Comparison of ENCODE assay signal across 22 mouse cellular contexts in the genomic region with DNA sequence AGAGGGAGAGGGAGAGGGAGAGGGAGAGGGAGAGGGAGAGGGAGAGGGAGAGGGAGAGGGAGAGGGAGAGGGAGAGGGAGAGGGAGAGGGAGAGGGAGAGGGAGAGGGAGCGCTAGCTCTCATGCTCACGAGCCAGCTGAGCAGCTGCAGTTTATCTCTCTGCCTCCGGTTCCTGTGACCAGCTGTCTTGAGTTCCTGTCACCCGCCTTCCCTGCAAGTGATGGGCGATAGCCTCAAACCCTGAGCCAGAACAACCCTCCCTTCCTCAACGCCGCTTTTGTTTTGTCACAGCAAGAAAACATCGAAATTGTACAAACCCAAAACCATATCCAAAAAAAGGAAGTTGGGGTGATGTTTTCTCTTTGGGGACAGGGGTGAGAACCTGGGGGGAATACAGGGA. TPM values are rescaled to one million over a fixed set of nuclear protein-coding genes. Genes with fewer than 3 reads are reported as not detected.
A peak's percentile ranks its signal among the peaks of the same experiment; 100 is the strongest.
DNase-seq lines count a peak whose midpoint lies in the region; ATAC-seq lines count a peak whose summit lies in the region.
"Had no signal": no experiment of that assay in that cellular context is flagged by ENCODE, and none has a peak within 500 bp of the region (broad histone marks: within the 10 kb centered on the region; RNA-seq: fewer than 3 reads in every experiment).

No protein-coding gene starts in this region.

- peaks cover 28% of the 10 kb centered on the region for H3K4me1 ChIP-seq in megakaryocyte, embryonic 14.5 days
- H3K4me1 ChIP-seq: embryonic facial prominence, embryonic 12.5 days had no signal

- H3K9me3 ChIP-seq in megakaryocyte, embryonic 14.5 days = peaks cover 9% of the 10 kb centered on the region
- H3K9me3 ChIP-seq: embryonic facial prominence, embryonic 10.5 days; embryonic facial prominence, embryonic 12.5 days; forebrain, embryonic 13.5 days; forebrain, embryonic 15.5 days had no signal

- peak overlapping the region; percentile 46 for H3K4me3 ChIP-seq in megakaryocyte, embryonic 14.5 days (replicated peaks)
- H3K4me3 ChIP-seq: embryonic facial prominence, embryonic 10.5 days; embryonic facial prominence, embryonic 12.5 days; forebrain, embryonic 13.5 days; forebrain, embryonic 15.5 days had no signal

- DNase-seq in lung, postnatal 10 days = peak; percentile 31
- DNase-seq in lung, postnatal 14 days = no peak
- peak; percentile 47 for DNase-seq in MEL-GATA-1-ER (ENCODE audit: extremely low read depth, low read depth)
- DNase-seq in right cerebral cortex, postnatal 4 days = no peak
- DNase-seq: adrenal gland, adult 2 months; adrenal gland, postnatal 14 days; adrenal gland, postnatal 36 days; cerebellum, adult 11-12 months; cerebellum, adult 2 months; cerebellum, adult 9-10 months; cerebellum, postnatal 25 days; forebrain, postnatal 0 days had no signal

- no peaks in the 10 kb centered on the region for H3K36me3 ChIP-seq in megakaryocyte, embryonic 14.5 days (replicated peaks; ENCODE audit: low read length)
- H3K36me3 ChIP-seq: embryonic facial prominence, embryonic 10.5 days; embryonic facial prominence, embryonic 12.5 days; forebrain, embryonic 15.5 days had no signal

- peaks cover 67% of the 10 kb centered on the region for H3K27me3 ChIP-seq in megakaryocyte, embryonic 14.5 days (replicated peaks)
- H3K27me3 ChIP-seq: forebrain, embryonic 15.5 days had no signal

- ATAC-seq in megakaryocyte, adult 5-6 weeks (ENCODE audit: poor library complexity, severe bottlenecking) = no peak
- ATAC-seq: forebrain, embryonic 13.5 days; forebrain, embryonic 15.5 days; forebrain, postnatal 0 days had no signal

RNA-seq across cellular contexts. Expression of a gene that starts 21.6 kb away (rescaled TPM):
- 1.2 TPM in 1 of 2 replicates, not detected in the other for polyA plus RNA-seq in megakaryocyte, embryonic 14.5 days (2012; ENCODE audit: insufficient read depth, low replicate concordance)
- total RNA-seq in megakaryocyte, adult 5-6 weeks (2015) = 11.4 and 12.3 TPM in 2 replicates
- total RNA-seq in megakaryocyte, adult 5-6 weeks (2017) = 8.3 and 13.7 TPM in 2 replicates

RNA-seq across cellular contexts. Expression of a gene that starts 25.7 kb away (rescaled TPM):
- 0.11 TPM in 1 of 2 replicates, not detected in the other for polyA plus RNA-seq in megakaryocyte, embryonic 14.5 days (2012; ENCODE audit: insufficient read depth, low replicate concordance)
- not detected in 2 replicates for total RNA-seq in megakaryocyte, adult 5-6 weeks (2015)
- total RNA-seq in megakaryocyte, adult 5-6 weeks (2017) = not detected in 2 replicates
- total RNA-seq: adrenal gland, adult 2 months; adrenal gland, postnatal 14 days; adrenal gland, postnatal 36 days; forebrain, postnatal 0 days had no signal
- polyA plus RNA-seq: adrenal gland, adult 2 months; C2C12; cortical plate, adult 2 months; embryonic facial prominence, embryonic 10.5 days; embryonic facial prominence, embryonic 12.5 days; embryonic facial prominence, embryonic 14.5 days; forebrain, embryonic 11.5 days; forebrain, embryonic 13.5 days had no signal

RNA-seq across cellular contexts. Expression of a gene that starts 57.4 kb away (rescaled TPM):
- polyA plus RNA-seq in megakaryocyte, embryonic 14.5 days (2012; ENCODE audit: insufficient read depth, low replicate concordance) = not detected in 2 replicates
- total RNA-seq in megakaryocyte, adult 5-6 weeks (2015) = not detected in 2 replicates
- total RNA-seq in megakaryocyte, adult 5-6 weeks (2017) = not detected in 2 replicates
- polyA plus RNA-seq: C2C12; forebrain, embryonic 13.5 days had no signal

Comparison
In these comparisons a context has a peak if more than half of its experiments do, and no peak if none do; other contexts are left out.
1. DNase-seq: peak in lung, postnatal 10 days (single experiment) and MEL-GATA-1-ER (single experiment); none in lung, postnatal 14 days (single experiment) and right cerebral cortex, postnatal 4 days (single experiment).